Mouse (Mus musculus) lung, postnatal 0 days (tissue): ENCODE measurements around the gene Ap5b1.

Experiments
- CTCF ChIP-seq: IDR thresholded peaks from 2 replicates; pipeline ENCODE4 v1.5.1; 2016; ENCODE audit warnings: antibody characterized with exemption, mild to moderate bottlenecking
- EP300 ChIP-seq: IDR thresholded peaks from 2 replicates; pipeline ENCODE4 v1.6.1; 2016; ENCODE audit warnings: antibody characterized with exemption, mild to moderate bottlenecking, control low read depth

DNA sequence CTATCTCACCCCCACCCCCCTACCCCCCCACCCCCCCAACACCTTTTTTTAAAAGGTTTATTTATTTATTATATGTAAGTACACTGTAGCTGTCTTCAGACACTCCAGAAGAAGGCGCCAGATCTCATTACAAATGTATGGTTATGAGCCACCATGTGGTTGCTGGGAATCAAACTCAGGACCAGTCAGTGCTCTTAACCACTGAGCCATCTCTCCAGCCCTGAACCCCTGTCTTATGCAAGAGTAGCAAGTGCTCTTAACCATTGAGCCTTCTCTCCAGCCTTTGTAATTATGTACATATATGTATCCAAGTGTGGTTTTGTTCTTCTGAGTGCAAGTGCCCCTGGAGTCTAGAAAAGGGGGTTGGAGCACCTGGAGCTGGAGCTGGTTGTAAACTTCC, 44.1 kb downstream of the Ap5b1 start:
- no peak for TF ChIP-seq CTCF
- no peak for TF ChIP-seq EP300
